Mouse (Mus musculus) embryonic facial prominence, embryonic 12.5 days (tissue): ENCODE results near the gene Hexim1. TPM values are rescaled to one million over a fixed set of nuclear protein-coding genes. Genes with fewer than 3 reads are reported as not detected.

Source experiments
- ATAC-seq: fragments of 200-750 bp; cut with Nextera tagmentation; 2 replicates; pipeline ENCODE4 v1.8.0; 2017; ENCODE audit not compliant: insufficient number of reproducible peaks, insufficient read depth, low FRiP score, low TSS enrichment
- H3K27ac ChIP-seq: fragments of 300-500 bp; sonication (generic); 2 replicates; pipeline ENCODE4 v1.5.1; 2016; ENCODE audit warnings: mild to moderate bottlenecking
- H3K27me3 ChIP-seq: fragments of 300-500 bp; sonication (generic); 2 replicates; pipeline ENCODE4 v1.6.1; 2016; ENCODE audit warnings: mild to moderate bottlenecking, moderate library complexity
- H3K36me3 ChIP-seq: fragments of 300-500 bp; sonication (generic); 2 replicates; pipeline ENCODE4 v1.6.1; 2016; ENCODE audit warnings: mild to moderate bottlenecking
- H3K4me1 ChIP-seq: fragments of 300-500 bp; sonication (generic); 2 replicates; pipeline ENCODE4 v1.6.1; 2016
- H3K4me2 ChIP-seq: fragments of 300-500 bp; sonication (generic); replicated peaks from 2 replicates; pipeline ENCODE4 v1.6.1; 2016; ENCODE audit warnings: mild to moderate bottlenecking, moderate library complexity
- H3K4me3 ChIP-seq: fragments of 300-500 bp; sonication (generic); 2 replicates; pipeline ENCODE4 v1.5.1; 2016; ENCODE audit warnings: mild to moderate bottlenecking
- H3K9ac ChIP-seq: fragments of 300-500 bp; sonication (generic); 2 replicates; pipeline ENCODE4 v1.6.1; 2016; ENCODE audit warnings: mild to moderate bottlenecking, moderate library complexity
- H3K9me3 ChIP-seq: fragments of 300-500 bp; sonication (generic); 2 replicates; pipeline ENCODE4 v1.6.1; 2016; ENCODE audit warnings: mild to moderate bottlenecking, moderate library complexity
- WGBS: fragments of 180-500 bp; shearing (Covaris S2); methylation state at CpG from one replicate; pipeline ENCODE4 v1.1.7; 2016; 5-methylcytosine and 5-hydroxymethylcytosine counted together
- polyA plus RNA-seq: library from polyadenylated mRNA; unstranded; fragments of >200 nt; fragmentation: Nextera tagmentation; extraction: Ambion mirVana; gene quantifications from 2 replicates; pipeline ENCODE4 v1.2.1, GENCODE M21; 2016

The Hexim1 gene
- polyA plus RNA-seq, 1 experiment from 2014 or later = 4.2 TPM

DNA sequence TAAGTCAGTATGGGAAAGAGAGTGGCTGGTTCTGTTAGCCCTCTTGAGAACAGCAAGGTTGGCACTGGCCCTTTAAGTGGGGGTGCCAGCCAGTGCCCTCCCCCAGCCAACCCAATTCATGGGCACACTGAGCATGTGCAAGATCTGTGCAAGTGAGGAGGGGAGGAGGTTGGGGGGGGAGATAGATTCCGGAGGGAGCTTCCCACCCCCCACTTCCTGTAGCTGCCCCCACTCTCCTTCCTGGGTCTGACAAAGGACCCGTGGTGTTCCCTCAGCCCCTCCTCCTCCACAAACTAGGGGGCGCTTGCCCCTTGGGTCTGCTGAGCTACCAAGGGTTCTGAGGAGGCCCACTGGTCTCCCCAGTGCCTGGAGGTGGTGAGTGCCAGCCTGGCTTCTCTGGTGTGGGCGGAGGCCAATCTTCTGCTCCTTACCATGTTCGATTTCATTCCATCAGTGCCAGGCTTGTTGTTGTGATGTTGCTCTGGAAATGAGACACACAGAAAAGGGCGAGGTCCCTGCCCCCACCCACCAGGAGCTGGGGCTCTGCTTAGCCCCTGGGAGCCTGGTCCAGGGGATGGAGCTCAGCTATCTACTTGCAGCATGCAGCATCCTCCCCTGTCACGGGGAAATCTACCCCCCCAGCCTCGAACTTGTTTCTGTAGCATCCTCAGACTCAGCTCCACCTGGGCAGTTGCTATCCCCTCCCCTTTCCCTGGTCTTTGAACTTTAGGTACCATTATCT is 26.6 kb downstream of the Hexim1 start:
- Histone ChIP-seq H3K4me2 (peak overlapping the region; percentile 37), H3K4me3 (peak overlapping the region; percentile 22; the same call in 1 of the 2 replicates), H3K9ac (peak overlapping the region; percentile 31; the same call in 1 of the 2 replicates), H3K9me3 (no peaks in the 10 kb centered on the region), H3K27ac (peak overlapping the region; percentile 74), H3K27me3 (no peaks in the 10 kb centered on the region), H3K4me1 (peaks cover 35% of the 10 kb centered on the region), H3K36me3 (peaks cover 13% of the 10 kb centered on the region)
- 25% methylated on average over 8 of the region's 8 CpGs for WGBS
- peak; percentile 53 for ATAC-seq

GRCm38 (mm10) chr11:103144309-103145285 is 28.6 kb downstream of the Hexim1 start:
- H3K27me3 ChIP-seq = no peaks in the 10 kb centered on the region
- H3K9me3 ChIP-seq = no peaks in the 10 kb centered on the region
- 24% methylated on average over 12 of the region's 12 CpGs for WGBS
- H3K4me2 ChIP-seq = no peak overlapping the region
- H3K9ac ChIP-seq = no peak overlapping the region
- no peak for ATAC-seq
- H3K27ac ChIP-seq = peak overlapping the region; percentile 32
- peaks cover 35% of the 10 kb centered on the region for H3K4me1 ChIP-seq
- no peak overlapping the region for H3K4me3 ChIP-seq
- peaks cover 1% of the 10 kb centered on the region; the same call in 1 of the 2 replicates for H3K36me3 ChIP-seq

DNA sequence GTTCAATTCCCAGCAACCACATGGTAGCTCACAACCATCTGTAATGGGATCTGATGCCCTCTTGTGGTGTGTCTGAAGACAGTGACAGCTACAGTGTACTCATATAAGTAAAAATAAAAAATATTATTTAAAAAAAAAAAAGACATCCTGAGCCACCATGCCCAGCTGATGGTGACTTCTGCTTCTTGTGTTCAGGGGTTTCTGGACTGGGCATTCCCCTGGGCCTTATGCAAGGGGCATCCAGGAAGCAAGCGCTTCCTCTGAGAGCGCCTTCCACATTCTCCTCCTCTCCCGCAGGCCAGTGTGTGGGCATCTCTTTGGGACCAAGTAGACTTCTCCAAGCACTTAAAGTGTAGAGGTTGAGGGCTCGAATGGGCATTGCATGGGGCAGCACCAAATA is 30.4 kb downstream of the Hexim1 start:
- Histone ChIP-seq H3K9me3 (no peaks in the 10 kb centered on the region), H3K4me3 (no peak overlapping the region), H3K4me2 (no peak overlapping the region), H3K4me1 (peaks cover 30% of the 10 kb centered on the region), H3K27ac (no peak overlapping the region), H3K36me3 (no peaks in the 10 kb centered on the region), H3K27me3 (no peaks in the 10 kb centered on the region), H3K9ac (no peak overlapping the region)
- WGBS = 91% methylated on average over 4 of the region's 4 CpGs
- no peak for ATAC-seq

- Histone ChIP-seq H3K9ac (no peak overlapping the region), H3K4me1 (peaks cover 16% of the 10 kb centered on the region), H3K9me3 (no peaks in the 10 kb centered on the region), H3K36me3 (no peaks in the 10 kb centered on the region), H3K4me2 (no peak overlapping the region), H3K4me3 (no peak overlapping the region), H3K27ac (no peak overlapping the region), H3K27me3 (no peaks in the 10 kb centered on the region)
- WGBS = 64% methylated on average over 4 of the region's 4 CpGs
- ATAC-seq = no peak
Observed at GRCm38 (mm10) chr11:103147766-103148165, 31.7 kb downstream of the Hexim1 start.

GRCm38 (mm10) chr11:103149771-103150170 is 33.7 kb downstream of the Hexim1 start:
- no peaks in the 10 kb centered on the region for H3K36me3 ChIP-seq
- no peaks in the 10 kb centered on the region for H3K27me3 ChIP-seq
- no peak for ATAC-seq
- peaks cover 7% of the 10 kb centered on the region; the same call in 1 of the 2 replicates for H3K4me1 ChIP-seq
- no peaks in the 10 kb centered on the region for H3K9me3 ChIP-seq
- no peak overlapping the region for H3K4me3 ChIP-seq
- 91% methylated on average over 4 of the region's 4 CpGs for WGBS
- no peak overlapping the region for H3K9ac ChIP-seq
- H3K4me2 ChIP-seq = no peak overlapping the region
- H3K27ac ChIP-seq = no peak overlapping the region

GRCm38 (mm10) chr11:103158621-103159478 is 42.8 kb downstream of the Hexim1 start:
- under 1% methylated on average over 25 of the region's 25 CpGs for WGBS
- Histone ChIP-seq H3K27ac (no peak overlapping the region), H3K4me3 (peak overlapping the region; percentile 27)

GRCm38 (mm10) chr11:103160738-103161137 is 44.7 kb downstream of the Hexim1 start:
- H3K9me3 ChIP-seq = no peaks in the 10 kb centered on the region
- no peaks in the 10 kb centered on the region for H3K27me3 ChIP-seq
- ATAC-seq = no peak
- no peaks in the 10 kb centered on the region for H3K36me3 ChIP-seq
- H3K4me3 ChIP-seq = no peak overlapping the region
- H3K9ac ChIP-seq = no peak overlapping the region
- peaks cover 5% of the 10 kb centered on the region; the same call in 1 of the 2 replicates for H3K4me1 ChIP-seq
- no peak overlapping the region for H3K4me2 ChIP-seq
- no peak overlapping the region for H3K27ac ChIP-seq
- 86% methylated on average over 11 of the region's 11 CpGs for WGBS

More at GRCm38 (mm10) chr11:103158621-103159478, 42.8 kb downstream of the Hexim1 start:
- Histone ChIP-seq H3K9me3 (no peaks in the 10 kb centered on the region), H3K4me2 (peak overlapping the region; percentile 53), H3K36me3 (no peaks in the 10 kb centered on the region), H3K27me3 (no peaks in the 10 kb centered on the region), H3K9ac (0 out of 2 replicates have a peak overlapping the region, but pooled peaks have one; percentile 15), H3K4me1 (peaks cover 5% of the 10 kb centered on the region; the same call in 1 of the 2 replicates)
- ATAC-seq = peak; percentile 91

GRCm38 (mm10) chr11:103161449-103161848 is 45.4 kb downstream of the Hexim1 start:
- WGBS = 79% methylated on average over 7 of the region's 7 CpGs

GRCm38 (mm10) chr11:103162132-103162531 is 46.1 kb downstream of the Hexim1 start:
- Histone ChIP-seq H3K4me2 (no peak overlapping the region), H3K36me3 (no peaks in the 10 kb centered on the region), H3K9me3 (no peaks in the 10 kb centered on the region), H3K27ac (no peak overlapping the region), H3K9ac (no peak overlapping the region), H3K4me1 (peaks cover 5% of the 10 kb centered on the region; the same call in 1 of the 2 replicates), H3K27me3 (no peaks in the 10 kb centered on the region), H3K4me3 (no peak overlapping the region)
- 89% methylated on average over 5 of the region's 5 CpGs for whole genome bisulfite sequencing
- no peak for ATAC-seq

More at GRCm38 (mm10) chr11:103161449-103161848, 45.4 kb downstream of the Hexim1 start:
- Histone ChIP-seq H3K9ac (no peak overlapping the region), H3K27me3 (no peaks in the 10 kb centered on the region), H3K27ac (no peak overlapping the region), H3K4me1 (peaks cover 5% of the 10 kb centered on the region; the same call in 1 of the 2 replicates), H3K9me3 (no peaks in the 10 kb centered on the region), H3K4me2 (no peak overlapping the region), H3K36me3 (no peaks in the 10 kb centered on the region), H3K4me3 (no peak overlapping the region)
- ATAC-seq = no peak

- no peak overlapping the region for H3K9ac ChIP-seq
- no peak overlapping the region for H3K4me3 ChIP-seq
- H3K9me3 ChIP-seq = no peaks in the 10 kb centered on the region
- H3K36me3 ChIP-seq = no peaks in the 10 kb centered on the region
- no peak overlapping the region for H3K4me2 ChIP-seq
- peaks cover 5% of the 10 kb centered on the region; the same call in 1 of the 2 replicates for H3K27me3 ChIP-seq
- no peaks in the 10 kb centered on the region for H3K4me1 ChIP-seq
- no peak for ATAC-seq
- no peak overlapping the region for H3K27ac ChIP-seq
- WGBS = 31% methylated on average over 10 of the region's 10 CpGs
Observed at GRCm38 (mm10) chr11:103164391-103164790, 48.4 kb downstream of the Hexim1 start.
